Mouse (Mus musculus): Measurements from ENCODE around the gene St3gal2. TPM values are rescaled to one million over a fixed set of nuclear protein-coding genes. Genes with fewer than 3 reads are reported as not detected.
"Not testable (repeated sequence)": the region's sequence is repeated elsewhere in the genome, so short reads cannot be mapped to it uniquely, and the experiment has no call there.

The St3gal2 gene
- 10 to 100 TPM; 23.6 to 26.6 TPM for total RNA-seq (2021)
- long read RNA-seq, experiment 1, full-length matches to known transcripts = 19 of 41 reads
- long read RNA-seq, experiment 1, partial matches to known transcripts = 17 of 41 reads
- long read RNA-seq, experiment 1, other reads (novel, unspliced or antisense) = 5 of 41 reads
- long read RNA-seq, experiment 2, full-length matches to known transcripts = 10 of 19 reads
- long read RNA-seq, experiment 2, partial matches to known transcripts = 8 of 19 reads
- long read RNA-seq, experiment 2, other reads (novel, unspliced or antisense) = 1 of 19 reads

- peak; percentile 87 for DNase-seq
These were observed at the start of gene St3gal2 for GRCm38 (mm10) chr8:110919341-110920031. St3gal2 (plus strand) TSS chr8:110919922.

GRCm38 (mm10) chr8:110870501-110870900 lies 49.2 kb upstream of the St3gal2 start:
- no peak for DNase-seq

GRCm38 (mm10) chr8:110877862-110878261 lies 41.9 kb upstream of the St3gal2 start:
- no peak for DNase-seq

GRCm38 (mm10) chr8:110881741-110882310 lies 37.9 kb upstream of the St3gal2 start:
- no peak for DNase-seq

GRCm38 (mm10) chr8:110883824-110884223 lies 35.9 kb upstream of the St3gal2 start:
- DNase-seq = no peak

GRCm38 (mm10) chr8:110886634-110887033 lies 33.1 kb upstream of the St3gal2 start:
- no peak for DNase-seq

- DNase-seq = peak; percentile 43
These were observed 32.2 kb upstream of the St3gal2 start for GRCm38 (mm10) chr8:110887551-110887950.

- no peak for DNase-seq
These were observed 31.3 kb upstream of the St3gal2 start for GRCm38 (mm10) chr8:110888441-110888840.

- no peak for DNase-seq
These were observed 30.9 kb upstream of the St3gal2 start for GRCm38 (mm10) chr8:110888860-110889259.

GRCm38 (mm10) chr8:110889904-110890470 lies 29.7 kb upstream of the St3gal2 start:
- no peak for DNase-seq

GRCm38 (mm10) chr8:110892040-110892439 lies 27.7 kb upstream of the St3gal2 start:
- no peak for DNase-seq

- DNase-seq = no peak
These were observed 26.8 kb upstream of the St3gal2 start for GRCm38 (mm10) chr8:110892913-110893312.

- no peak for DNase-seq
These were observed 24.9 kb upstream of the St3gal2 start for GRCm38 (mm10) chr8:110894851-110895250.

GRCm38 (mm10) chr8:110895254-110895653 lies 24.5 kb upstream of the St3gal2 start:
- DNase-seq = no peak

- DNase-seq = no peak
These were observed 23.9 kb upstream of the St3gal2 start for GRCm38 (mm10) chr8:110895812-110896211.

GRCm38 (mm10) chr8:110897495-110897894 lies 22.2 kb upstream of the St3gal2 start:
- no peak for DNase-seq

- no peak for DNase-seq
These were observed 18.7 kb upstream of the St3gal2 start for GRCm38 (mm10) chr8:110901056-110901455.

- peak; percentile 88 for DNase-seq
These were observed 17.7 kb upstream of the St3gal2 start, which contains the start of gene Fuk for GRCm38 (mm10) chr8:110901839-110902578. Fuk (minus strand) TSS chr8:110902488.

GRCm38 (mm10) chr8:110902579-110902965 lies 17.1 kb upstream of the St3gal2 start:
- DNase-seq = no peak

- DNase-seq = no peak
These were observed 14.3 kb upstream of the St3gal2 start for GRCm38 (mm10) chr8:110905404-110905803.

- no peak for DNase-seq
These were observed 13.0 kb upstream of the St3gal2 start for GRCm38 (mm10) chr8:110906682-110907081.

- DNase-seq = not testable (repeated sequence)
These were observed 9.9 kb upstream of the St3gal2 start for GRCm38 (mm10) chr8:110909850-110910249.
